Mouse (Mus musculus) hindbrain, embryonic 16.5 days (tissue): Measurements from ENCODE around the gene Zc3h12d. TPM values are rescaled to one million over a fixed set of nuclear protein-coding genes. Genes with fewer than 3 reads are reported as not detected.

Experiments used
- ATAC-seq: fragments of 200-750 bp; cut with Nextera tagmentation; 2 replicates; pipeline ENCODE4 v1.8.0; 2017; ENCODE audit warnings: moderate TSS enrichment, moderate library complexity
- H3K27ac ChIP-seq: fragments of 300-500 bp; sonication (generic); 2 replicates; pipeline ENCODE4 v1.5.1; 2014; ENCODE audit warnings: low read depth, mild to moderate bottlenecking, control low read depth, low read length, moderate library complexity
- H3K27me3 ChIP-seq: fragments of 300-500 bp; sonication (generic); replicated peaks from 2 replicates; pipeline ENCODE4 v1.6.1; 2014; ENCODE audit warnings: low read length; ENCODE audit not compliant: control insufficient read depth, insufficient read depth
- H3K36me3 ChIP-seq: fragments of 300-500 bp; sonication (generic); 2 replicates; pipeline ENCODE4 v1.6.1; 2014; ENCODE audit warnings: mild to moderate bottlenecking, low read length, moderate library complexity, mixed read lengths; ENCODE audit not compliant: control insufficient read depth, insufficient read depth
- H3K4me1 ChIP-seq: fragments of 300-500 bp; sonication (generic); 2 replicates; pipeline ENCODE4 v1.6.1; 2014; ENCODE audit warnings: low read depth, low read length; ENCODE audit not compliant: control insufficient read depth, insufficient read depth
- H3K4me2 ChIP-seq: fragments of 300-500 bp; sonication (generic); 2 replicates; pipeline ENCODE4 v1.6.1; 2014; ENCODE audit warnings: mild to moderate bottlenecking, low read length, control low read depth, moderate library complexity
- H3K4me3 ChIP-seq: fragments of 300-500 bp; sonication (generic); 2 replicates; pipeline ENCODE4 v1.5.1; 2014; ENCODE audit warnings: mild to moderate bottlenecking, low read length, control low read depth, moderate library complexity
- H3K9ac ChIP-seq: fragments of 300-500 bp; sonication (generic); 2 replicates; pipeline ENCODE4 v1.6.1; 2014; ENCODE audit warnings: low read depth, mild to moderate bottlenecking, control low read depth, low read length, moderate library complexity
- H3K9me3 ChIP-seq: fragments of 300-500 bp; sonication (generic); 2 replicates; pipeline ENCODE4 v1.6.1; 2014; ENCODE audit warnings: mild to moderate bottlenecking, low read length, moderate library complexity; ENCODE audit not compliant: control insufficient read depth
- WGBS: fragments of 180-500 bp; shearing (Covaris S2); extraction: QIAGEN DNeasy Blood & Tissue Kit; methylation state at CpG from one replicate; pipeline ENCODE4 v1.1.7; 2014; 5-methylcytosine and 5-hydroxymethylcytosine counted together
- polyA plus RNA-seq: library from polyadenylated mRNA; unstranded; fragments of >200 nt; fragmentation: Nextera tagmentation; extraction: Ambion mirVana; gene quantifications from 2 replicates; pipeline ENCODE4 v1.2.1, GENCODE M21; 2015

Gene Zc3h12d
- polyA plus RNA-seq, 1 experiment from 2014 or later = 0.21 TPM

- Histone ChIP-seq H3K4me3 (no peak overlapping the region), H3K9me3 (no peaks in the 10 kb centered on the region), H3K27me3 (no peaks in the 10 kb centered on the region), H3K4me1 (no peaks in the 10 kb centered on the region), H3K27ac (no peak overlapping the region), H3K36me3 (peaks cover 23% of the 10 kb centered on the region), H3K9ac (no peak overlapping the region), H3K4me2 (no peak overlapping the region)
- no peak for ATAC-seq
- WGBS = 92% methylated on average over 4 of the region's 4 CpGs
Measured at GRCm38 (mm10) chr10:7819156-7819555, 13.1 kb upstream of the Zc3h12d start.

- no peak for ATAC-seq
- Histone ChIP-seq H3K9me3 (no peaks in the 10 kb centered on the region), H3K27ac (no peak overlapping the region), H3K4me2 (no peak overlapping the region), H3K4me1 (no peaks in the 10 kb centered on the region), H3K36me3 (peaks cover 20% of the 10 kb centered on the region), H3K4me3 (no peak overlapping the region), H3K9ac (no peak overlapping the region), H3K27me3 (no peaks in the 10 kb centered on the region)
- 93% methylated on average over 4 of the region's 4 CpGs for WGBS
Measured at GRCm38 (mm10) chr10:7819603-7820002, 12.7 kb upstream of the Zc3h12d start.

GRCm38 (mm10) chr10:7820171-7820570 is 12.1 kb upstream of the Zc3h12d start:
- Histone ChIP-seq H3K4me1 (no peaks in the 10 kb centered on the region), H3K9ac (no peak overlapping the region), H3K27ac (no peak overlapping the region), H3K27me3 (no peaks in the 10 kb centered on the region), H3K4me2 (no peak overlapping the region), H3K9me3 (no peaks in the 10 kb centered on the region), H3K4me3 (no peak overlapping the region), H3K36me3 (peaks cover 18% of the 10 kb centered on the region)
- WGBS = 94% methylated on average over 5 of the region's 5 CpGs
- no peak for ATAC-seq

- H3K27me3 ChIP-seq = no peaks in the 10 kb centered on the region
- no peak overlapping the region for H3K4me2 ChIP-seq
- WGBS = 92% methylated on average over 12 of the region's 12 CpGs
- no peak overlapping the region for H3K4me3 ChIP-seq
- H3K9ac ChIP-seq = no peak overlapping the region
- H3K9me3 ChIP-seq = no peaks in the 10 kb centered on the region
- no peak overlapping the region for H3K27ac ChIP-seq
- peaks cover 17% of the 10 kb centered on the region for H3K36me3 ChIP-seq
- no peaks in the 10 kb centered on the region for H3K4me1 ChIP-seq
- no peak for ATAC-seq
Measured at GRCm38 (mm10) chr10:7821981-7822380, 10.3 kb upstream of the Zc3h12d start.

DNA sequence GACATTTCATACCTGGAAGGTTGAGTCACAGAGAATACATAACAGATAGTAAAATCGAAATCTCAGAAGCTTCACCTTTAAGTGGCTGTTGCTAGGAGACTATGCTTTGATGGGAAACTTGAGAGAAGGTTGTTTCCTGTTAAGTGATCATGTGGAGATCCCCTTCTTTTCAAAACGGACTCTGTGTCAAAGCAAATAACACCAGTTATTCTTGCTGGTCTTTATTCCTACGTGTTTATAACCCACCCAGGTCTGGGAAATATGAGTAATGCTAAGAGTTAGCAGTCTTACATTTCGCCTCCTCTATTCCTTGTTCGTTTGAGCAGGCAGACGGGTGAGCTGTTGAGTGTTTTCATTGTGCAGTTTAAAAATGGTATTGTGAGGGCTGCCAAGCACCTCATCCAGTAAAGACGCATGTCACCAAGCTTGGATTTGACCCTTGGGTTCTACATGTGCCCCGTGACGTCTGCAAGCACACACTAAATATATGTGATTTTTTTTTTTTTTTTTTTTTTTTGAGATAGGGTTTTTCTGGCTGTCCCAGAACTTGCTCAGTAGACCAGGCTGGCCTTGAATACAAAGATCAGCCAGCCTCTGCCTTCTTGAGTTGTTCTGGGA is 7.5 kb upstream of the Zc3h12d start:
- no peak overlapping the region for H3K9ac ChIP-seq
- H3K4me3 ChIP-seq = no peak overlapping the region
- peaks cover 17% of the 10 kb centered on the region for H3K36me3 ChIP-seq
- 89% methylated on average over 9 of the region's 9 CpGs for WGBS
- H3K27ac ChIP-seq = no peak overlapping the region
- no peak for ATAC-seq
- H3K9me3 ChIP-seq = no peaks in the 10 kb centered on the region
- H3K4me1 ChIP-seq = no peaks in the 10 kb centered on the region
- H3K4me2 ChIP-seq = no peak overlapping the region
- H3K27me3 ChIP-seq = no peaks in the 10 kb centered on the region

DNA sequence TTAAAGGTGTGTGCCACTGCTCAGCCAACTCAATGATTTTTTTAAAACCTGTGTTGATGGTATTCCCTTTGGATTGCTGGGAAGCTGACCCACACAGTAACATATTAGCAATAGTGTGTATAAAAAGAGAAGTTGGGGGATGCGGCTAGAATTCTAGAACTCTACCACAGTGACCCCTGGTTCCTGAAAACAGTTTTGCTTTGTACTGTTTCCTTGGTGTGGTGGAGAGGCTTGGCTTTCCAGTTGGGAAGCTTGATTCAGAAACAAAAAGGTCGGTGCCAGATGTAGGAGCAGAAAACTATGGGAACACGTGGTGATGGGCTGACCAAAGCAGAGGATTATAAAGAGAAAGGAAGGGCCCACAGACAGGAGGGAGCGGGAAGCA is 7.0 kb upstream of the Zc3h12d start:
- ATAC-seq = no peak
- Histone ChIP-seq H3K4me1 (no peaks in the 10 kb centered on the region), H3K9ac (no peak overlapping the region), H3K27ac (no peak overlapping the region), H3K4me3 (no peak overlapping the region), H3K4me2 (no peak overlapping the region), H3K27me3 (no peaks in the 10 kb centered on the region), H3K9me3 (no peaks in the 10 kb centered on the region), H3K36me3 (peaks cover 15% of the 10 kb centered on the region)
- 87% methylated on average over 4 of the region's 4 CpGs for WGBS

GRCm38 (mm10) chr10:7826106-7826505 is 6.2 kb upstream of the Zc3h12d start:
- Histone ChIP-seq H3K27ac (no peak overlapping the region), H3K4me3 (no peak overlapping the region), H3K9ac (no peak overlapping the region), H3K36me3 (peaks cover 13% of the 10 kb centered on the region), H3K4me2 (no peak overlapping the region), H3K9me3 (no peaks in the 10 kb centered on the region), H3K4me1 (no peaks in the 10 kb centered on the region), H3K27me3 (no peaks in the 10 kb centered on the region)
- 94% methylated on average over 9 of the region's 9 CpGs for WGBS
- no peak for ATAC-seq

DNA sequence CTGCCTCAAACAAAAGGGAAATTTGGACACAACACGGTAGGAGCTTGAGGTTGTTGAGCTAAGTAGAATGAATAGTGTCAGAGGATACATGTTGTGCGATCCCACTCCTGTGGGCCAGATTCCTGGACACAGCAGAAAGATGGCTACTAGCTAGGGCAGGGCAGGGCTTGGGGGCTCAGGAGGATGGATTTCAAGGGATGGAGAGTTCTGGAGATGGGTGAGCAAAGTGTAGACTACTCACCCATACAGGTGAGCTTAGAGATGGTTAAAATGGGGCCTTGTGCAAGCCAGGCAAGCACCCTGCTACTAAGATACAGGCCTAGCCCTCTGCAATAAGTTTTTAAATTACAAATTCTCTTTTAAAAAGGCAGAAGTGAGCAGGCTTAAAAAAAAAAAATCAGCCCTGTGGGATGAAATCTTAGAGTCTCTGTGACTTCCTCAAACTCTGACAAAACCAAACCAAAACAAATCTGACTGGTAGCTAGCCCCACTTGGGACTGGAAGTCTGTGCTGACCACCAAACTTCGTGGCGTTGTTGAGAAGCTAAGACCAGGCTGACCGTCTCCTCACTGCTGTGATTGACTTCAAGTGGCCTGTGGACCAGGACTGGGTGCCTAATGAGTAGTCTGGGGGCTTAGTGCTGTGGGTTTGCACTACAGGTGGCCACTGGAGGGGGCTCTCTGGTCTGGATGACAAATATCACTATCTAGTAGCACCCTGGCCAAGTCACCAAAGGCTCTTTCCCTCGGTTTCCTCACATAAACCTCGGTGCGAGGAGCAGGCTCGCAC is 1.3 kb downstream of the Zc3h12d start:
- Histone ChIP-seq H3K4me2 (no peak overlapping the region), H3K9me3 (no peaks in the 10 kb centered on the region), H3K9ac (no peak overlapping the region), H3K27ac (no peak overlapping the region), H3K4me1 (peaks cover 7% of the 10 kb centered on the region), H3K27me3 (no peaks in the 10 kb centered on the region), H3K4me3 (no peak overlapping the region), H3K36me3 (no peaks in the 10 kb centered on the region)
- 86% methylated on average over 9 of the region's 9 CpGs for WGBS
- no peak for ATAC-seq

GRCm38 (mm10) chr10:7834671-7835225 is 2.5 kb downstream of the Zc3h12d start:
- H3K27me3 ChIP-seq = no peaks in the 10 kb centered on the region
- no peak overlapping the region for H3K9ac ChIP-seq
- H3K4me3 ChIP-seq = no peak overlapping the region
- 79% methylated on average over 10 of the region's 10 CpGs for WGBS
- H3K4me2 ChIP-seq = no peak overlapping the region
- H3K36me3 ChIP-seq = no peaks in the 10 kb centered on the region
- H3K4me1 ChIP-seq = peaks cover 7% of the 10 kb centered on the region
- ATAC-seq = no peak
- no peak overlapping the region for H3K27ac ChIP-seq
- H3K9me3 ChIP-seq = no peaks in the 10 kb centered on the region
